Mouse (Mus musculus) cerebellum, adult 11 months (tissue): ENCODE data around the gene Dnm3.
"Not testable (repeated sequence)": the region's sequence is repeated elsewhere in the genome, so short reads cannot be mapped to it uniquely, and the experiment has no call there.

ENCODE experiments used
- DNase-seq: peaks from one replicate; pipeline ENCODE4 v3.0.0; 2022

The Dnm3 gene

DNA sequence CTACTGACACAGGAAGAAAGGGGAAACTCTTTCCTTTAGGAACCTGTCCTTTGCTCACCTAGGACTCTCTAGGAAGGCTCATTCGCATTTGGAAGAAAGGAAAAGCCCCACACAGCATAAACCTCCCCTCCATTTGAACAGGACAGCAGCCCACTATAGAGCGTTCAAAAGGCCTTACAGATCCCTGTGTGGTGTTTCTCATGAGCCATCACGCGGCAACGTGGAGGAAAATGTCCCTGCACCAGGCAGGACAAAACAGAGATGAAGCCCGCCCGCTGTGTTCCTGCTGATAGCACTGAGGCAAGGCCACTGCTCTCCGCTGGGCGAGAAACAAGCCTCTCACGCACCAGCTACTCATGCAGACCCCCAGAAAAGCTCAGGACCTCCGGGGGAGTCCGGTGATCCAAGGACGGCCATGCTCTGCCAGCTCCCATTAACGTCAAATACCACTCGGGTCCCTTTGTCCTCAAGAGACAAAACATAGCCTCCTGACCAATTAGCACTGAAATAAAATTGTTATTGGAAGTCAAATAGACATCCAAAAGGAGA lies 51.8 kb downstream of the Dnm3 start:
- no peak for DNase-seq

DNA sequence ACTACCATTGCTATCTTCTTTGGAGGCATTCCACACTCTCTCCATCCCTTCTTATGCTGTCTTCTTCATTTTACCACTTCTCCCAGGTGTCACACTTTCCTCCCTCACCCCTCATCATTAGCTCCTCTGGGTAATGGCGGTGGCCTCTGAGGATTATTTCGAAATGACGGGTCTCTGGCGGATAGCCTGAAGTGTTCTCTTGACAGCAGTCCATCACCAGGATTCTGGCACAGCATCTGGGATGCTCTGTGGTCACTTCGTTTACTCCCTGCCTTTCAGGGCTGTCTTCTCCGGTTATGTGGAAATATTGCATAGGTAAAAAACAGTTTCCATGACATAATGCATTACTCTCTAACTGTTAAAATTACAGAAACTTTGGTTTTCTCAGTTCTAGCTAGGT lies 55.0 kb downstream of the Dnm3 start:
- DNase-seq, result no peak

DNA sequence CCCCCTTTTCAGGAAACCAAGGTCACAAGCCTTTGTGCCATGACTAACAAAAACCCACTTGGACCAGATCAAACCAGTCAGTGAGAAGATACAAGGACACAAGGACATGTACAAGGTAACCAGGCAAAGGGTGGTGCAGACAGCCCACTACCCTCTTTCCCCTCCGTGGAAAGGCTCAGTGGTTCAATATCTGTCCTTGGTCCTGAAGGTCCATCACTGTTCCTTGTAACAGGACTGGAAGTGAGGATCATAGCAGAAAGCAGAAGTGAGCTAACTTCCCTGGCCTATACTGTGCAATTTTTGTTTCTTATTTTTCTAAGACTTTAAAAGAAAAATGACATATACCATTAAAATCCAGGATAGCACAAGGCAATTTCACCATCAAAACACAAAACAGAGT lies 64.0 kb downstream of the Dnm3 start:
- DNase-seq, result no peak

DNA sequence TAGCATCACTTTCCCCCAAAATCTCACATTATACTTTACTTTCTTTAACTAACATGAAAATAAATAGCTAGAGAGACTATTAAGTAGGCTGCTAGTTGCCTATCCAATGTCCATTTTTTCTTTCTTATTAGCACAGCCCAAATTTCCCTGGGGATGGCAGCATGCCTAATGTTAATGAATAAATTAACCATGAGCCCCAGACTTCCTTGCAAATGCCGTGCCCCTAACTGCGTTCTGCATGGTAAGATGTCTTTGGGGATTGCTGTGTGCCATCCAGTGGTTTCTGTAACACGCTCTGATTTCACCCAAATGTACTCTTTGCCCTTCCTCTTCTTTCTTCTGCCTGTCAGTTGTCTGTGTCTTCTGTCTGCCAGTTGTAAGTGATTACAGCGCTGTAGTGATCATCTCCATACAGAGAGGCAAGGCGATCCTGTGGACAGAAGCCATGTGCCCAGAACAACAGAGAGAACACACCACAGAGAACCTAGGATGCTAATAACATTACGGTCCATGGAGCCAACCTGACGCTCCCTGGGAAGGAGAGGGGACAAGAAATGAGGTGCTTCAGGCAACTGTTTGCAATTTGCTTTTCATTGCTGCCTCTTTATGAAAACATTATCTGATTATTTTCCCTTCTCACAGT lies 64.9 kb downstream of the Dnm3 start:
- DNase-seq, result no peak

DNA sequence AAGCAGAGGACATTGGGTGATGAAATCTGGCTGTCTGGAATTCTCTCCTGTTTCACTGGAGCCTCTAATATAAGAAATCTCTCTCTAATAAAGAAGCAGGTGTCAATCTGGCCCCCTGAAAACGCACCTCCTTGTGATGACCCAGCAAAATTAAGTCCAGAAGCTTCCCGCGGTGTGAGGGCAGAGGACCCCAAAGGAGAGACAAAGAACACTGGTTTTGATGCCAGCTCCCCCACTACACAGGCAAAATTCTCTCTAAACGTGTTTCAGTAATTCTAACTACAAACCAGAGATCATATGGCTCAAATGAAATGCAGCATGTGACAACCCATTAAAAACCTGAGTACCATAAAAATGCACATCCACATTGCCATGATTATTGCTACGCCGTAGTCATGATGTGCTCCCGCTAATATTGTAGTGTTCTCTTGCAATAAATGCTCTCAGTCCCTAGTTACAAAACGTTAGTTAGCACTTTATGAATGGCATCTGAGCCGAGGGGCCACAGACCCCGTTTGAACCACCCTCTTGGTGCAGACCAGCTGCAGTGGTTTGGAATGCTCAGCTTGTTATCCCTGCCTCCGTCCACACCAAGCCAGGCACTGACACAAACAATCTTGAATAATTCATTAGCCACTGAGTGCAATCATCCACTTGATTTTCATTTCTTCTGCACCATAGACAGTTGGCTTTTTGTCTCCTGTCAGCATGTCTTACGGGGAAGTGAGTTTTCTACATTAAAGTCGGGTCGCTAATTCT lies 67.4 kb downstream of the Dnm3 start:
- no peak for DNase-seq

DNA sequence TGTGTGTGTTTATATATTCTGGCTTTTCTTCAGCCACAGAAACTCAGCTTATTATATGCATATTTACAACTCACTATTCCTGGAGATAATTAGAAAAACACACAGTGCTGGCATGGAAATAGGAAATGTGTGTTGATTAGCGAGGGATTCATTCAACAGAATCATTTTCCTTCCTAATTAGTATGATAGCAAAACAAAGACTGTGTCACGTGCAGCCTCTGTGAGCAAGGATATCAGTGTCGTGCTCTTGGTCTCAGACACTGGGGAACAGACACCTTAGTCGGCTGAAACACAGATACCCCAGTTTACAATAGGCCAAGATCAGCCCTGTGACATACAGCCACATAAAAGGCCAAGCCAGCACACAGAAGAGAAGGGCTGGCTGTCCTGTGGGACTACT lies 83.3 kb downstream of the Dnm3 start:
- DNase-seq, result no peak

DNA sequence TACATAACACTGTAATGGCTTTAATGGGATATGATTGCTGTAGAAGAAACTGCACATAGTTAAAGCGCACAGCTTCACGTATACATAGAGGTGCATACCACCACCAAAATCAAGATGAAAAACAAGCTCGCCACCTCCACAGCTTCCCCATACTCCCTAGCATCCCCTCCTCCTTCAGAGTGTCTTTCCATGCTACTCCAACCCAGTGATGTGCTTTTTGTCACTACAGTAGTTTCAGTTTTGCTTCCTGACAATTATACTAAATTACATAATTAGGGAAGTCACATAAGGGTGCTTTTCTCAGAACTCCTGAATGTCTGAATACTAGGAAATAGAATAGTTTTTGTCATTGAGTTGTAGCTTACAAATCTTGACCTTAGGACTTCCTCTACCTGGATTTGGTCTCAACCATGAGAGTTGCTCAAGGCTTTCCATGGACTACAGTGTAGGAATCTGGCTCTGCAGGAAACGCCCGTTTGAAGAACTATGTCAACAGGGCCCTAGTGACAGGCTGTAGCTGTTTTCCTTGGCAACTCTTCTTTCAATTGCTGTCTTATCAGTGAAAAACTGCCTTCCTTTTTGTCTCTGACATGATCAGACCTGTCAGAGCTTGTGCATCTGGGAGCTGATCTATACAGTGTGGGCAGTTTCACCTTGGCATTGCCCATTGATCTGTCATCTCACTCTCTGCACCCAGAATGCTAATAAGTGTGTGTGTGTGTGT lies 89.2 kb downstream of the Dnm3 start:
- no peak for DNase-seq

DNA sequence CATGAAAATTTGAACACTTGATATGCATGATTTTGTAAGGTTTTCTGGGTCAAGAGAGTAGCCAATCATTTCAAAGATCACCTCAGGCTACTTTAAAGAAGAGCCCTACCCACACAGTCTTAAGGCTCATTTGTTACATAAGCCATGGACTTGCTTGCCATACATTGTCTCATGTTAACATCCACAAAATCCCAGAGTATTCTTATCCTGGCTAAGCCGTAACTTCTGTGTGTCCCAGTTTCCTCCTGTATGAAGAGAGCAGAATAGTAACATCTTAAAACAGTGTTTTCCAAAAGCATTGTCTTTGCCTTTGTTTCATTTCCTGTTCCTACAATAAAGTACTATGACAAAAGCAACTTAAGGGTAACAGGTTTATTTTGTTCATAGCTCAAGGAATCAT lies 104.8 kb downstream of the Dnm3 start:
- DNase-seq, result not testable (repeated sequence)

DNA sequence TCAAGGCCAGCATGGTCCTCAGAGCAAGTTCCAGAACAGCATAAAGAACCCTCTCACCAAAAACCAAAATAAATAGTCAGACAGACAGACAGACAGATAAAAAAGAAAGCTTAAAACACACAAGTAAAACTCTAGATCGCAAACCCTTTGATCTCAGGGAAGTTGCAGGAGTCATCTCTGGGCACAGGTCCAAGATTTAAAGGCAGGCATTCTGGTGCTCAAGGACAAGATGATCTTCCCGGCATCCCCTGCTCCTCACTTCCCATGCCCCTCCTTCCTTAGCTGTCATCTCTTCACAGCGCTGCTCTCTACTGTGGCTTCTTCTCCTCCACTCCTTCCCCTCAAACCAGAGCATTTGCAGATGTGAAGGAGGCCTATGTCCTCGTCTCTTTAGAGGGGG lies 108.1 kb downstream of the Dnm3 start:
- no peak for DNase-seq

DNA sequence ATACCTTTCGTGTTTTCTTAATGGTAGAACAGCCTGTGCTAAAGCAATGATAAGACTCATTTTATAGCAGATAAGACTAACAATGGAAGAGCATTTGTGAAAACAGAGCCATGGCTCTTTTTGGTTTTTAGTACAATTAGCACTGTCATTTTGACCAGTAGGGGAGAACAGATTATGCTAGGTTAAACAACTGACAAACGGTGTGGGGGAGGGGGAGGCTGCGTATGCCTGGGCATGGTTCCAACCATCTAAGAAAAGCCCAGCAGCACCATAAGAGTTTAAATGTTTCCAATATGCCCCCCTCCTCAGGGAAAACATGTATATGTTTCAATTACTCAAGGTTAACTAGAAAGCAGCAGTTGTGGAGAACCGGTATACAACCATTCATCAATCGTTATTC lies 115.9 kb downstream of the Dnm3 start:
- no peak for DNase-seq

DNA sequence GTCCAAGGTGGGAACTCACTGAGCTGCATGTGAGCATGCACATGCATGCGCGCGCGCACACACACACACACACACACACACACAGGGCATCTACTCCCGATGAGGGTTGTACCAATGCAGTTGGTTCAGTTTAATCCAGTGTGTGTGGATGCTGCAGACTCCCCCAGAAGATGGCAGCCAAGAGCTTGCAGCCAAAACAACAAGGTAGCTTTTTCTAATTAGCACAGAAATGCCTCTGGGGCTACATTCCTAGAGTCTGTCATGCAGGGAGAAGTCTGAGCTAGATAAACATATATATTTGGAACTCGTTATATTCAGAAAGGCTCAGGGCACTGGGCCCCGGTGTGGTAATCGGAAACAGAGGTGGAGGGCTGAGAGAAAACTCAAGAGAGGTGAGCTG lies 118.6 kb downstream of the Dnm3 start:
- peak; percentile 64 for DNase-seq

DNA sequence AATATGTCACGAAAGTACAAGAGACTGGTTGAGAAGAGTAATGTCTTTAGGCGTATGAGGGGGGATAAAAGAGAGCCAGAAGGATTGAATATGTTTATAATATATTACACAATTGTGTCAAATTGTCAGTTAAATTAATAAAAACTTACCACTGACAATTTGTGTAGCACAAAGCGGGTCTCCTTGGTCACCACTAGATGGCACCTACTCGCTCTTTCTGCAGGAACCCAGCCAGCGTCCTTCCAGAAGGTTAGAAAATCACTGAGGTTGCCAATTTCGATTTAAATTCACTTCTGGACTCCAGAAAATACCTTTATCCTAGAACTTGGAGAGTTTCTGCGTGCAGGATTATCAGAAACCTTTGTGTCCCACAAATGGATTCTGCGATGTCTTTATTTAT lies 119.8 kb downstream of the Dnm3 start:
- peak; percentile 43 for DNase-seq

DNA sequence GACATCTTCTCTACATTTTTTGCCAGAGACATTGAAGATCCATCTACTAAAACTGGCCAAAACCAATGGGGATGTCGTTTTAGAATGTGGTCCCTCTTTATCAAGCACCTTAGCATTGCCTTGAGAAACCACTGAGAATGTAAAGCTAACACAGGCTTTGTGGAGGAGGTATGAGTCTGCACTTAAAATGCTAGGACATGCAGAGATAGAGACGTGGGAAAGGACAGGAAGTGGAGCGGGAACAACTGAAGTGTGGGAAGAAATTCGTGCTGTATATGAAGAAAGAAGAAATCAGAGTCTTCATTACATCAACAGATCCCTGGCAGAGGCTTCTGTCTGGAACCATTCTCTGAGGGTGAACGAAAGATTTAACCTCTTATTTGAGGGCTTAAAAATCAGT lies 121.4 kb downstream of the Dnm3 start:
- no peak for DNase-seq

DNA sequence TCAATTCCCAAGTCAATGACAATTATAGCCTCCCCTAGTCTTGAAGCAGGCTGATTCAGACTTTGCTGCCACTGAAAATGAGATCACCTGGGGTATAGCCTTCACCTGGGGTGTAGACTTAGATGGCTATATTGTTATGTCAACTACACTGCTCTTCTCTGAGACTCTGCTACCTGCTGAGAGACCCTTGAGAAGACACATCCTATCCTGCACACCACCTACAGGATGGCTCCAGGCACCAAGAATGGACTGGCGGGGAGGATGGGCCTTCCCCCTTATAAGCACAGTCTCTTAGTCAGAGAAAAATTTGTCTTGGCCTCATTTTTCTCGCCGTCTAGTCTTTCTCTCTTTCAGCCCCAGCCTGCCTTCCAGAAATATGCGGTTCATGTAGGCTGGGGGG lies 123.1 kb downstream of the Dnm3 start:
- no peak for DNase-seq

DNA sequence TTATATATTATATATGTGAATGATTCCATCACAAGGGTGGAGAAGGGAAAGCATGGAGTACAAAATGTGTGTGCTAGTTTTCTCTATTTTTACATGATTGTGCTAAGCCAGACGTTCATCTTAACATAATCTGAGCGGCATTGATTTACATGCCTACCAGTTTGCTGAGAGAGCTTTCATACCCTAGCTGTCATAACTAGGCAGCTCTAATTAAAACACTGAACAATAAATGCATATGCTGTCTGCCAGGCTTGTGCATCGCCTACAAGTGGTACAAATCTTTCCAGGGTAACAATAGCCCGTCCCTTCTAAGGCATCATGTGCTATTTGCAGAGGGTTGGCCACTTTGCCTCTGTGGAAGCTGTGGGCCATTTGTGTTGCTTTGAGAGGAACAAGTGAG lies 124.0 kb downstream of the Dnm3 start:
- no peak for DNase-seq

DNA sequence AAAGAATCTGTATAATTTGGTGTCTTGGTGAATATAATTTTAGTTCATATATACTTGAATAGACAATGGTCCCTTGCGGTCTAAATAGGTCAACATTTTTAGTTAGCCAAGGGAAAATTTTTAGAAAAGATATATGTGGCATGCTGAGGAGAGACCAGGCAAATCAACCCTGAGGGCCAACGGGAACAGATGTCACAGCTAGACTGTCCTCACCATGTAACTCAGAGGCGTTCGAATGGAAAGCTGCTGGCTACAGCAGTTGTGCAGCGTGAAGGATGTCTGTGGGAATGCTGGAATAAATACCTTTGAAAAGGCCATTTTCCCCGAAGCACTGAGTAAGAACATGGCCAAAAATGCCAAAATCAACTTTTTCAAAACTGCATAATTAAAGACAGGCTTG lies 128.5 kb downstream of the Dnm3 start:
- peak; percentile 29 for DNase-seq

DNA sequence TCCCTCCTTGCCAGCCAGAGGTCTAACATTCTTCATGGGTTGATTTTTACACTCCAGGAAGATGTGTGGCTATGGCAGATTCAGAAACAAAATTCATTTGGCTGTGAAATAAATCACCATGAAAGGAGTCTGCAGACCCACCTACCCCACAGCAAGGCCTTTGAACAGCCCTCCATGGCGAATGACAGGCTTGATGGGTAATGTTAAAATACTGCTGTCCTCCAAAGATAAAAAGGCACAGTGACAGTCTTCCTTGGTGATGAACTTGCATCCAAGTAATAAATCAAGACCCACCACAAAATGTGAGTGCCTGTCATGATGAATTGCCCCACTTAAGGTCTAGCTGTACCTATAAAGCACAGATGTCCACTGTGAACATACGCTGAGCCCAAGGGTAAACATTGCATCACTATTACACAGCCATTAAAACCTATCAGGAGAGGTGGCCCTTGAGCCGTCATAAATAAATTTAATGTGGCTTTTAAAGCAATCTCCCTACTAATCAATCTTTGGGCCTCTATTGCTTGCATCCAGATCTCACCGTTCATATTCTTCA lies 131.3 kb downstream of the Dnm3 start:
- no peak for DNase-seq

DNA sequence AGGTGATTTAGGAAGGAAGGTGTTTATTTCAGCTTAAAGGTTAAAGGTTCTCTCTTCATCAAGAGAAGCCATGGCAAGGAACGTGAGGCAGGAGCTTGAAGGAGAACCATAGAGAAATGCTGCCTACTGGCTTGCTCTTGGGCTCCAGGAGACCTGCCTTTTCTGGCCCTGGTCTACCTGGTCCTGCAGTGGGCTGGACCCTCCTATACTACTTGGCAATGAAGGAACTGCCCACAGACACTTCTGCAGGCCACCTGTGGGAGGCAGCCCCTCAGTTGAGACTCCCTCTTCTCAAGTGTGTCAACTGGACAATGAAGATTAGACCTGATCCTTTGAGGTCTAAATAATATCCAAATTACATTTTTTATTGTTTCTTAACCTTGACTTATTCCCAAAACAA lies 140.7 kb downstream of the Dnm3 start:
- DNase-seq, result no peak

DNA sequence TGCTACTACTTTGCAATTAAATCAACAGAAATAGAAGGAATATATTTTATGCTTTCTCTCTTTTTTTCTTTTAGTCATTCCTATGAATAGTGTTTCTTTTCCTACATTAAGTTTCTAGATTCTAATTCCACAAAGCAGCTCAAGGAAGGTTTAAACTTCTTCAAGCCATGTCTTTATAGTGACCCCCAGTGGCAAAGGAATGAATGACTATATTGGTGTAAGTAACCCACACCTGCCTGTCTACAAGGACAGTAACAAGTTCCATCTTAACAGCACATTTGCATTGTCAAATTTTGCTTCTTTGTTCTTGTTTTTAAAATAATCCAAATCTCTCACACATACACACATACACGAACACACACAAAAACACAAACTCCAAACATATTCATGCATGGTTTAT lies 141.2 kb downstream of the Dnm3 start:
- no peak for DNase-seq

DNA sequence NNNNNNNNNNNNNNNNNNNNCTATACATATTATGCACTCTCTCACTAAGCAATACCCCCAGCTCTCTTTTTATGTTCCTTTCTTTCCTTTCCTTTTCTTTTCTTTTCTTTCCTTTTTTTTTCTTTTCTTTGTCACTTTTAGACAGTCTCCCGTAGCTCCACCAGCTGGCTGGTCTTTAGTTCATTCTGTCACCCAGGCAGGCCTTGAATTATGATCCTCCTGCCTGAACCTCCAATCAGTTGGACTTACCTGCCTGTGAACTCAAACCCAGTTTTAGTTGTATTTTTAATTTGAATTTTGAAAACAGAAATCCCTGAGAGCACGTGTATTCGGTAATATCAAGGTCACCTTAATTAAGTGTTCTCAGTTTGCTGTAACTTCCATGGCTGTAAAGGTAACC lies 141.6 kb downstream of the Dnm3 start:
- DNase-seq, result no peak

DNA sequence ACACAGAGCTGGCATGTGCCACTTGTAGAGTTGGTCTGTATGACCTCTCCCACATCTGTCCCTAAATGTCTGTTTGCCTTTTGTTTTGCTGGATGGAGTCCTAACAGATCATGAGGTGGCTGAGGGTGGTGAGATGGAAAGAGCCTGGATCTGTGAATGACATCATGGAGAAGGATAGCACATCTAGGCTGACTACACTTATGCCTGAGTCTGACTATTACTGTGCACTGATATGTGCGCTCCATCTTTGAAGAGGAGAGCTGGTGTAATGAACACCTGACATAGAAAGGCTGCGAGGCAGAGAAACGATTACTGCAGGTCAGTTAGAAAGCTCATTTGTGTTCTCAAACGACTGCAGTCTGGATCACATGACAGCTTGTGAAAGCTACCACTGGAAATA lies 149.2 kb downstream of the Dnm3 start:
- no peak for DNase-seq

DNA sequence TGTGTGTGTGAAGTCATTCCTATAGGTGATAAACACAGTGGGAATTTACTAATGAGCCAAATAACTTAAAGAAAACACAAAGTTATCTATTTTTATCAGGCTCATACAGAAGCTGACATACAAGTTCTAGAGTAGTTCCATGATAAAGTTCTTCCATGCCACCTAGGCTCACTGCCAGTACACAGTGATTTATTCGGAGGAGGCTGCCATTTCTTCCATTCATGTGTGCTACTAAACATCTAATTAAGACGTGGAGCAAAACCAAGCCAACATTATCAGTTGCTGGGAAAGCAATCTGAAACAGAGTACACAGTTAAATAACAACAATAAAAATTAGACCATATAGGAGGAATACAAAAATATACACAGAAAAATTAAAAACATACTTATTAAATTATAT lies 150.2 kb downstream of the Dnm3 start:
- DNase-seq, result no peak

DNA sequence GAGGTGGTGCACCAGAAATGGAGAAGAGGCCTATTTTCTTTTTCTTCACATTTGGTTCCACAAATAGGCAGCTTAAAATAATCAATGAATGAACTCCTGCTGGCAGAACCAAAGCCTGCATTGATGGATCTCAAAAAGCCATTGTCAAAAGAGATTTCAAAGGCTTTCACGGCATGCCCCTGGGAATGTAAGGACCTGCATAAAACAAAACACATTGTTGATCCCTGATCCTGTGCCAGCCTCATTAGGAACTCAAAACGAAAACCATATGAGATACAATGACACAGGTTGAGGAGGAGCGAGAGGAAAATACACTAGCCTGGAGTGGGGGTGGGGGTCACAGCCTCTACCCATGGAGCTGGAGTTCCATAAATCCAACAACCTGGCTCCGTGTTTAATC lies 153.4 kb downstream of the Dnm3 start:
- DNase-seq, result no peak

DNA sequence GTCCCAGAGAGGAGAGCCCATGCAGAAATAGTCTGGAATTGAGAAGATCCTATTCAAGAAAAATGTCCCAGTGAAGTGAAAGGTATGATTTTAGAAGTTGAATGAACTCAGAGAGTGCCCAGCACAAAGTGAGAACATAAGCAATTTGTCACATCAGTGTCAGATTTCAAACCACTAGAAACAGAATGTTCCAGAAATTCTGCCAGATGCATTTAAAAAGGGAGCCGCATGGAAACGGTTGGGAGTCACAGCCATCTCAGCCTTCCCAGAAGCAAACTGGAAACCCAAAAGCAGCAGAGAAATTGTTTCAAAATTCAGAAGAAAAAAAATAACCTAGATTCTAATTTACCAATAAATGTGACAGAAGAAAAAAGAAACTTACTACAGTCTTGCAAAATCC lies 154.7 kb downstream of the Dnm3 start:
- no peak for DNase-seq
